Mouse (Mus musculus) intestine, embryonic 15.5 days (tissue): ENCODE results near the gene Hipk3. TPM values are rescaled to one million over a fixed set of nuclear protein-coding genes. Genes with fewer than 3 reads are reported as not detected.
A peak's percentile ranks its signal among the peaks of the same experiment; 100 is the strongest.

Experiments used
- ATAC-seq: fragments of 200-750 bp; cut with Nextera tagmentation; 2 replicates; pipeline ENCODE4 v1.8.0; 2017; ENCODE audit warnings: moderate TSS enrichment, moderate library complexity
- H3K27ac ChIP-seq: fragments of 300-500 bp; sonication (generic); 2 replicates; pipeline ENCODE4 v1.5.1; 2015; ENCODE audit warnings: mild to moderate bottlenecking, inconsistent platforms
- H3K27me3 ChIP-seq: fragments of 300-500 bp; sonication (generic); replicated peaks from 2 replicates; pipeline ENCODE4 v1.6.1; 2015; ENCODE audit warnings: inconsistent platforms
- H3K36me3 ChIP-seq: fragments of 300-500 bp; sonication (generic); 2 replicates; pipeline ENCODE4 v1.6.1; 2015; ENCODE audit warnings: inconsistent platforms
- H3K4me1 ChIP-seq: fragments of 300-500 bp; sonication (generic); replicated peaks from 2 replicates; pipeline ENCODE4 v1.6.1; 2015; ENCODE audit warnings: inconsistent platforms
- H3K4me2 ChIP-seq: fragments of 300-500 bp; sonication (generic); replicated peaks from 2 replicates; pipeline ENCODE4 v1.6.1; 2015; ENCODE audit warnings: mild to moderate bottlenecking, inconsistent platforms
- H3K4me3 ChIP-seq: fragments of 300-500 bp; sonication (generic); replicated peaks from 2 replicates; pipeline ENCODE4 v1.5.1; 2015; ENCODE audit warnings: inconsistent platforms
- H3K9ac ChIP-seq: fragments of 300-500 bp; sonication (generic); 2 replicates; pipeline ENCODE4 v1.6.1; 2015; ENCODE audit warnings: inconsistent platforms
- H3K9me3 ChIP-seq: fragments of 300-500 bp; sonication (generic); 2 replicates; pipeline ENCODE4 v1.6.1; 2016; ENCODE audit warnings: inconsistent platforms
- WGBS: fragments of 180-500 bp; shearing (Covaris S2); methylation state at CpG from one replicate; pipeline ENCODE4 v1.1.7; 2015; 5-methylcytosine and 5-hydroxymethylcytosine counted together
- polyA plus RNA-seq: library from polyadenylated mRNA; unstranded; fragments of >200 nt; fragmentation: Nextera tagmentation; extraction: Ambion mirVana; gene quantifications from 2 replicates; pipeline ENCODE4 v1.2.1, GENCODE M21; 2015

The Hipk3 gene
- 12.7 and 13.7 TPM in 2 replicates for polyA plus RNA-seq

DNA sequence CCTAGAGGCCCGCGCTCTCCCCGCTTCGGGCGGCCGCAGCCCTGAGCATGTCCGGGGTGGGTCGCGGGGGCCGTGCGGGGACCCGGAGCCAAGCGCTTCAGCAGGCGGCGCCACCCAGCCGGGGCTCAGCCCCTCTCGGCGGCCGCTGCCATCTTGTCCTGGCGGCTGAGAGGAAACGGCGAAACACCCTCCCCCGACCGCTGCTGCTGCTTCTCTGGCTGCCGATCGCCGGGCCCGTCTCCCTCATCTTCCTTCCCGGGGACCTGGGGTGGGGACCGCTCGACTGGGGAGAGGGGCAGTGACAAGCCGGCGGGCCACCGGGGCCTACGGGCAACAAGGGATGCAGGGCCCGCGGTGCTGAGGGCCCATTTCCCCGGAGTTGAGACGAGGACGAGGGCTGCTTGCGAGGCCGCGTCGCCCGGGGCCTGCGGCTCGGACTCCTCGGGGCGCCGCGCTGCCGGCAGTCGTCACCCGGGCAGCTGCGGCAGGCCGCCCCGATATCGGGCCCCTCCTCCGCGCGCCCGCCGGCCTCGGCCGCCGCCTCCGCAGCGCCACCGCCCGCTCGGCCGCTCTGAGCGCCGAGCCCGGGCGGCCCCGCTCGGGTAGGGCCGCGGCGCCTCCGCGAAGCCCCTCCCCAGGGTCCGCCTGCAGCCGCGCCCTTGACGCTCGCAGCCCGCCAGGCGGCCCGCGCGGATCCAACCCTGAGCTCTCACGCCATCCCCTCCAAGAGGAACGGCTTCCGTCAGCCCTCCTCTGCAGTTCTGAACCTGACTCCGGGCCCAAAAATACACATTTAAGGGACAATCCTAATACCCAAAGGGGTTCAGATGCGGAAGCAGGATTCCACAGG, at the start of gene Hipk3:
Gene Hipk3 (minus strand): TSS at position 496 of the 850 bp plus-strand sequence.
- H3K27ac ChIP-seq, result peak within 1 kb of the TSS; percentile 99

GRCm38 (mm10) chr2:104540286-104540685, 46.0 kb upstream of the Hipk3 start:
- 36% methylated on average over 2 of the region's 2 CpGs for WGBS
- Histone ChIP-seq H3K9me3 (no peaks in the 10 kb centered on the region), H3K36me3 (no peaks in the 10 kb centered on the region), H3K4me2 (no peak overlapping the region), H3K4me1 (no peaks in the 10 kb centered on the region), H3K9ac (no peak overlapping the region), H3K27me3 (no peaks in the 10 kb centered on the region), H3K27ac (no peak overlapping the region), H3K4me3 (no peak overlapping the region)
- no peak for ATAC-seq

More for the DNA sequence above, at the start of gene Hipk3:
- Histone ChIP-seq H3K9ac (peak within 1 kb of the TSS; percentile 98), H3K4me1 (peaks cover 6% of the 10 kb centered on the region), H3K4me3 (peak within 1 kb of the TSS; percentile 93), H3K36me3 (no peaks in the 10 kb centered on the region), H3K9me3 (no peaks in the 10 kb centered on the region), H3K27me3 (no peaks in the 10 kb centered on the region), H3K4me2 (peak within 1 kb of the TSS; percentile 76)
- under 1% methylated on average over 88 of the region's 98 CpGs for WGBS
- ATAC-seq, result peak; percentile 91

- Histone ChIP-seq H3K27me3 (no peaks in the 10 kb centered on the region), H3K9ac (no peak overlapping the region), H3K4me1 (no peaks in the 10 kb centered on the region), H3K27ac (no peak overlapping the region), H3K36me3 (no peaks in the 10 kb centered on the region), H3K9me3 (no peaks in the 10 kb centered on the region), H3K4me3 (no peak overlapping the region), H3K4me2 (no peak overlapping the region)
- WGBS, result 91% methylated on average over 3 of the region's 3 CpGs
- ATAC-seq, result no peak
These were observed 40.5 kb upstream of the Hipk3 start for GRCm38 (mm10) chr2:104534751-104535150.

DNA sequence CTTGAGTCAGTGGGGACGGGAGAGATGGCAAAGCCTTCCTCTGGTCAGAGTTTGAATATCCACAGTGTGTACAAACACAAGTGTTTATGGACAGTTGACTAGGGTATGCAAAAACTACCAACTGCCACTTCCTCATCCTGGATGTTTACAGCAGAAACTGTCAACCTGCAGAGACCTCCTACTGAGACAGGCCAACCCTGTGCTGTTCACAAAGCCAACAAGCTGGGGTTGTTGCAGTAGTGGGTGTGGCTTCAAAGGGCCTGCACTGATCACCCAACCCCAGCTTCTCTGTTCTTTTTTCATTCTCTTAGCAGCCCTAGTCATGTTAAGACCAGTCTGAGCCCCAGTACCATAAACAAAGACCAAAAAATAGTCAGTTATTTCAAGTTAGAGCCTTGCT, 38.3 kb upstream of the Hipk3 start:
- H3K4me1 ChIP-seq, result no peaks in the 10 kb centered on the region
- no peak overlapping the region for H3K4me3 ChIP-seq
- H3K4me2 ChIP-seq, result no peak overlapping the region
- H3K9me3 ChIP-seq, result no peaks in the 10 kb centered on the region
- H3K27ac ChIP-seq, result no peak overlapping the region
- H3K36me3 ChIP-seq, result no peaks in the 10 kb centered on the region
- no peaks in the 10 kb centered on the region for H3K27me3 ChIP-seq
- ATAC-seq, result no peak
- no peak overlapping the region for H3K9ac ChIP-seq
- WGBS, result 68% methylated on average over 1 of the region's 1 CpGs

GRCm38 (mm10) chr2:104526559-104526958, 32.3 kb upstream of the Hipk3 start:
- WGBS, result 52% methylated on average over 3 of the region's 3 CpGs
- no peak for ATAC-seq
- no peak overlapping the region for H3K4me3 ChIP-seq
- H3K27ac ChIP-seq, result no peak overlapping the region
- H3K4me2 ChIP-seq, result no peak overlapping the region
- H3K36me3 ChIP-seq, result no peaks in the 10 kb centered on the region
- no peaks in the 10 kb centered on the region for H3K4me1 ChIP-seq
- H3K27me3 ChIP-seq, result no peaks in the 10 kb centered on the region
- no peak overlapping the region for H3K9ac ChIP-seq
- no peaks in the 10 kb centered on the region for H3K9me3 ChIP-seq

DNA sequence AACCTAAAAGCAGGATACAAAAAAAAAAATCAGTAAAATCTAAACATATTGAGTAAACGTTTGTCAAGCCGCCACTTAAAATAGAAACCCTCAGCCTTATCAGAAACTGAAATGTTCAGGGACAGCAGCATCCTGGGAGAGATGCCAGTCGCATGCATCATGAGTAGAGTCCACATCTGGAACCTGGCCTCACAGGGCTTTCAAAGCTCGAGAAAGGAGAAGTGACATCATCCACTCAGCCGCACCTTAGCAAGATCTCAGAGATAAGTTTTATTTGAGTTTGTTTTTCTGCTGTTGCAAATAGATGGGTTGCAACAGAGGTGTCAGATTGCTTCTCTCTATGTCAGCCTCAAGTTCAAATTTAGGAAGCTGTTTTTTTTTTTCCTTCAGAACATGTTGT, 31.3 kb upstream of the Hipk3 start:
- 25% methylated on average over 5 of the region's 5 CpGs for WGBS
- no peak overlapping the region for H3K27ac ChIP-seq
- ATAC-seq, result peak; percentile 34; the same call in 1 of the 2 replicates

GRCm38 (mm10) chr2:104511622-104512021, 17.4 kb upstream of the Hipk3 start:
- Histone ChIP-seq H3K4me1 (no peaks in the 10 kb centered on the region), H3K9ac (no peak overlapping the region), H3K27me3 (no peaks in the 10 kb centered on the region), H3K27ac (no peak overlapping the region), H3K4me2 (no peak overlapping the region), H3K36me3 (no peaks in the 10 kb centered on the region), H3K4me3 (no peak overlapping the region), H3K9me3 (no peaks in the 10 kb centered on the region)
- ATAC-seq, result no peak
- WGBS, result 87% methylated on average over 8 of the region's 8 CpGs

More for the DNA sequence above, 31.3 kb upstream of the Hipk3 start:
- H3K4me1 ChIP-seq, result no peaks in the 10 kb centered on the region
- no peak overlapping the region for H3K9ac ChIP-seq
- no peak overlapping the region for H3K4me3 ChIP-seq
- H3K27me3 ChIP-seq, result no peaks in the 10 kb centered on the region
- no peaks in the 10 kb centered on the region for H3K36me3 ChIP-seq
- no peak overlapping the region for H3K4me2 ChIP-seq
- H3K9me3 ChIP-seq, result no peaks in the 10 kb centered on the region

DNA sequence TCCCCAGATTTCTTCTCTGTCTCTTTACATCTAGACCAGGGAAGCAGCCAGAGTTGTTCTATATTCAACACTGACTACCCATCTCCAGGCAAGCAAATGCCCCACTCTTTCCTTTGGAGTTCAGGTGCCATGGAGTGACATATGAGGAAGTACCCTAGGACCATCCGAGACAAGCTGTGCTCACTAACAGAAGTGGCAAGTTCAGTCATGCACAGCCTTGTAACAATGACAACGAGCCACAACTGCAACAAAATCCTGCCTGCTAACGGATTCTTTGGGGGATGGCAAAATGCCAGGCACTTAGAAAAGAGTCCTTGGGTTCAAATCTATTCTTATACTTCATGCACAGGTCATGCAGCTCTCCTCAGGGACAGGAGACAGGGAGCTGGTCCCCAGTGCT, 8.1 kb upstream of the Hipk3 start:
- no peaks in the 10 kb centered on the region for H3K36me3 ChIP-seq
- no peak overlapping the region for H3K4me2 ChIP-seq
- H3K9ac ChIP-seq, result no peak overlapping the region
- H3K27me3 ChIP-seq, result no peaks in the 10 kb centered on the region
- no peak overlapping the region for H3K4me3 ChIP-seq
- no peaks in the 10 kb centered on the region for H3K9me3 ChIP-seq
- peaks cover 6% of the 10 kb centered on the region for H3K4me1 ChIP-seq
- WGBS, result 74% methylated on average over 3 of the region's 3 CpGs
- no peak for ATAC-seq
- H3K27ac ChIP-seq, result no peak overlapping the region

- Histone ChIP-seq H3K9me3 (no peaks in the 10 kb centered on the region), H3K9ac (no peak overlapping the region), H3K4me3 (no peak overlapping the region), H3K4me2 (no peak overlapping the region), H3K27ac (no peak overlapping the region), H3K4me1 (peaks cover 6% of the 10 kb centered on the region), H3K27me3 (no peaks in the 10 kb centered on the region), H3K36me3 (no peaks in the 10 kb centered on the region)
- 87% methylated on average over 2 of the region's 2 CpGs for WGBS
- no peak for ATAC-seq
These were observed 6.8 kb upstream of the Hipk3 start for GRCm38 (mm10) chr2:104501091-104501490.

GRCm38 (mm10) chr2:104497771-104498170, 3.5 kb upstream of the Hipk3 start:
- ATAC-seq, result no peak
- Histone ChIP-seq H3K27me3 (no peaks in the 10 kb centered on the region), H3K4me2 (peak overlapping the region; percentile 40), H3K9ac (no peak overlapping the region), H3K4me3 (no peak overlapping the region), H3K36me3 (no peaks in the 10 kb centered on the region), H3K4me1 (peaks cover 6% of the 10 kb centered on the region), H3K9me3 (no peaks in the 10 kb centered on the region), H3K27ac (peak overlapping the region; percentile 77)
- WGBS, result 33% methylated on average over 4 of the region's 4 CpGs

- no peak for ATAC-seq
- no peaks in the 10 kb centered on the region for H3K9me3 ChIP-seq
- H3K27ac ChIP-seq, result no peak overlapping the region
- no peaks in the 10 kb centered on the region for H3K27me3 ChIP-seq
- no peak overlapping the region for H3K9ac ChIP-seq
- H3K4me1 ChIP-seq, result peaks cover 6% of the 10 kb centered on the region
- 72% methylated on average over 2 of the region's 2 CpGs for WGBS
- no peak overlapping the region for H3K4me2 ChIP-seq
- no peak overlapping the region for H3K4me3 ChIP-seq
- no peaks in the 10 kb centered on the region for H3K36me3 ChIP-seq
These were observed 3.0 kb upstream of the Hipk3 start for GRCm38 (mm10) chr2:104497231-104497630.

DNA sequence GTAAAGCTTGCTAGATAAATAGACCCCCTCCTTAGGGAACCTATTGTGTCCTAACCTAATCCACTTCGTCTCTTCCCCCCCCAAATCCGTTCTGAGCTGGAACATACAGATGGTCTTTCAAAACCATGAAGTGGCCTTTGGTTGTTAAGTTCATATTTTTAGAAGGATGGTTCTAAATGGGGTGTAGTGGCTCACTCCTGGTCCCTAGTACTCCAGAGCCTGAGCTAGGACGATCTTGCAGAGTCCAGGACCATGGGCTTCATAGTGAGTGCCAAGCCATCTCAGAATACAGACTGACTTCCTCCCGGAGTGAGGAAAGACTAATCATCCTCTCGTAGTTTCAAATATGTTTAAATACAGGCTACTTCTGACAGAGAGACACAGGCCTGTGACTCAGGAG, 2.0 kb upstream of the Hipk3 start:
- H3K9ac ChIP-seq, result no peak overlapping the region
- no peaks in the 10 kb centered on the region for H3K9me3 ChIP-seq
- H3K36me3 ChIP-seq, result no peaks in the 10 kb centered on the region
- 56% methylated on average over 5 of the region's 5 CpGs for WGBS
- ATAC-seq, result no peak
- no peaks in the 10 kb centered on the region for H3K27me3 ChIP-seq
- no peak overlapping the region for H3K4me3 ChIP-seq
- H3K4me1 ChIP-seq, result peaks cover 6% of the 10 kb centered on the region
- H3K4me2 ChIP-seq, result no peak overlapping the region
- H3K27ac ChIP-seq, result no peak overlapping the region

DNA sequence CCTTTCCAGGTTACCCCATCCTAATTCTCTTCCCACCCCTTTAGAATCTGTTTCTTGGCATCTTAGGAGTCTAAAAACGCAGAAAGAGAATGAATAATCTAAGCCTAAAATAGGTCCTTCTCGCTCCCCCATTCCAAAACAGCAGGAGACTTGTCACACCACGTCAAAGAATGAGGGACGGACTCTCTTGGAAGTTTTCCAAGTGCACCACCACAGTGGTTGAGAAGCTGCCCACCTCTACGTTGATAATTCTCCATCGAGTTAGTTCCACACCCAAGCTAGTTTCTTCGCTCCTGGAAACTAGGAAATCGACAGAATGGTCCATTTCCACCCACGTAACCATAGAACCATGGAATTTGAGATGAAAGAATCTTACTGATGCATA, 547 bp upstream of the Hipk3 start:
- H3K4me3 ChIP-seq, result peak overlapping the region; percentile 93
- H3K4me2 ChIP-seq, result peak overlapping the region; percentile 76
- peak overlapping the region; percentile 99 for H3K27ac ChIP-seq
- H3K36me3 ChIP-seq, result no peaks in the 10 kb centered on the region
- peak overlapping the region; percentile 98 for H3K9ac ChIP-seq
- 15% methylated on average over 9 of the region's 9 CpGs for WGBS
- ATAC-seq, result no peak
- peaks cover 6% of the 10 kb centered on the region for H3K4me1 ChIP-seq
- no peaks in the 10 kb centered on the region for H3K9me3 ChIP-seq
- H3K27me3 ChIP-seq, result no peaks in the 10 kb centered on the region
